ENCODE assay signal across 27 mouse cellular contexts in the genomic region with DNA sequence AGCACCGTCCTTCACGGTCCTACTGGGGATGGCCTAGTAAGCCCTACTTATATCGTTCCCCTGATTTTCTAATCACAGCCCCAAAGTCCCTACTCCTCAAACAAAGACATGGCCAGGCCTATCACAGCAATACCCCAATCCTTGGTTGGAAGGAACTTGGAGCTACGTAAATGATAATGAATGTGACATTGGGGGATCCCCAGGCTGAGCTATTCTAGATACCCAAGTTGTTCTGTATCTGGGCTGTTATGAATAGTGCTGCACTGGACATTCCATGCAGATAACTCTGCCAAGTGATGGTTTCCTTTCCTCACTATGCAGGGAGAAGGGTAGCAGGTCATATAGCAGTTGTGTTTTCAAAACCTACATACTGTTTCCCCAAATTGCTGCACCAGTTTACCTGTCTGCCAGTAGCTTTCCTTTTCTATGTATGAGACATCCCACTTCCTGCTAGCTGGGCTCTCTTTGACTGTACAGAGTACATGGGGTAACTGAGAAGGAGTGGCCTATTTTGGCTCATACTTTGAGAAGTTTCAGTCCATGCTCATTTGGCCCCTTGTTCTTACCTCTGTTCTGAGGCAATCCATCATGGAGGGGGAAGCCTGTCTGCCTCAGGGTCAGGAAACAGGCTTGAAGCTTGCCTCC.
"Had no signal": no experiment of that assay in that cellular context is flagged by ENCODE, and none has a peak within 500 bp of the region (broad histone marks: within the 10 kb centered on the region; RNA-seq: fewer than 3 reads in every experiment).

No protein-coding gene starts in this region.

- H3K9me3 ChIP-seq: heart, embryonic 10.5 days; heart, embryonic 13.5 days; heart, embryonic 15.5 days; hindbrain, embryonic 12.5 days; intestine, embryonic 15.5 days; limb, embryonic 10.5 days; limb, embryonic 12.5 days; liver, embryonic 13.5 days; liver, embryonic 15.5 days had no signal

- ATAC-seq: hindbrain, embryonic 16.5 days; intestine, embryonic 15.5 days; intestine, postnatal 0 days had no signal

- H3K27ac ChIP-seq: gastrocnemius, adult 2 months; heart, embryonic 10.5 days; heart, embryonic 13.5 days; heart, embryonic 15.5 days; hindbrain, embryonic 12.5 days; hindbrain, embryonic 14.5 days; intestine, embryonic 15.5 days; layer of hippocampus, adult 2 months; left cerebral cortex, adult 2 months; limb, embryonic 10.5 days; limb, embryonic 12.5 days; liver, embryonic 13.5 days; liver, embryonic 15.5 days had no signal

- H3K9ac ChIP-seq: heart, embryonic 13.5 days; heart, embryonic 15.5 days; hindbrain, embryonic 12.5 days; hindbrain, embryonic 14.5 days; intestine, embryonic 15.5 days; limb, embryonic 12.5 days; liver, embryonic 13.5 days; liver, embryonic 15.5 days had no signal

- H3K4me3 ChIP-seq: gastrocnemius, adult 2 months; heart, embryonic 10.5 days; heart, embryonic 13.5 days; heart, embryonic 15.5 days; hindbrain, embryonic 12.5 days; intestine, embryonic 15.5 days; layer of hippocampus, adult 2 months; left cerebral cortex, adult 2 months; limb, embryonic 10.5 days; limb, embryonic 12.5 days; liver, embryonic 13.5 days; liver, embryonic 15.5 days had no signal

- DNase-seq: gastrocnemius, adult 2 months; gastrocnemius, postnatal 10 days; gastrocnemius, postnatal 36 days; heart, adult 18-20 months; heart, postnatal 14 days; heart, postnatal 36 days; kidney, adult 18-20 months; kidney, adult 8-10 months; kidney, postnatal 10 days; kidney, postnatal 25 days; kidney, postnatal 4 days; liver; liver, embryonic 13.5 days had no signal

- H3K4me2 ChIP-seq: heart, embryonic 13.5 days; heart, embryonic 15.5 days; hindbrain, embryonic 12.5 days; hindbrain, embryonic 14.5 days; intestine, embryonic 15.5 days; limb, embryonic 12.5 days; liver, embryonic 11.5 days; liver, embryonic 13.5 days; liver, embryonic 15.5 days had no signal

- H3K4me1 ChIP-seq: heart, embryonic 10.5 days; heart, embryonic 13.5 days; heart, embryonic 15.5 days; hindbrain, embryonic 12.5 days; intestine, embryonic 15.5 days; limb, embryonic 10.5 days; limb, embryonic 12.5 days; liver, embryonic 13.5 days; liver, embryonic 15.5 days had no signal

- H3K27me3 ChIP-seq: heart, embryonic 13.5 days; heart, embryonic 15.5 days; hindbrain, embryonic 12.5 days; intestine, embryonic 15.5 days; limb, embryonic 12.5 days; liver, embryonic 13.5 days; liver, embryonic 15.5 days had no signal
